Mouse (Mus musculus) urinary bladder, postnatal 0 days (tissue): ENCODE data around the gene Phf14. TPM values are rescaled to one million over a fixed set of nuclear protein-coding genes. Genes with fewer than 3 reads are reported as not detected.

ENCODE experiments used
- polyA plus RNA-seq: library from polyadenylated mRNA; unstranded; fragments of >200 nt; fragmentation: Nextera tagmentation; extraction: Ambion mirVana; gene quantifications from 2 replicates; pipeline ENCODE4 v1.2.1, GENCODE M21; 2015

Phf14 gene
- 34.0 and 38.3 TPM in 2 replicates for polyA plus RNA-seq

GRCm38 (mm10) chr6:11907269-11908032 lies at the start of gene Phf14, which contains the start of gene Ndufa4:
Gene Phf14, plus strand, starts transcription at chr6:11907809.
Gene Ndufa4, minus strand, starts transcription at chr6:11907497.

Other genes with a start within 250 kb of the Phf14 start
- gene Ndufa4, start 312 bp upstream of the Phf14 start, polyA plus RNA-seq, result 2,044 and 2,156 TPM in 2 replicates